Mouse (Mus musculus): ENCODE data around the gene Itpr2.

Gene Itpr2

GRCm38 (mm10) chr6:146079734-146080443, 422.1 kb downstream of the Itpr2 start:
- intact Hi-C loops (cut with DNase I) = no loop called here

- intact Hi-C loops (cut with DNase I) = no loop called here
Measured at GRCm38 (mm10) chr6:146079261-146079660, 422.8 kb downstream of the Itpr2 start.

GRCm38 (mm10) chr6:146078136-146078535, 423.9 kb downstream of the Itpr2 start:
- intact Hi-C loops (cut with DNase I) = no loop called here

GRCm38 (mm10) chr6:146077124-146077889, 424.7 kb downstream of the Itpr2 start:
- intact Hi-C loops (cut with DNase I) = no loop called here

- intact Hi-C loops (cut with DNase I) = no loop called here
Measured at GRCm38 (mm10) chr6:146072842-146073241, 429.2 kb downstream of the Itpr2 start.

GRCm38 (mm10) chr6:146071883-146072282, 430.1 kb downstream of the Itpr2 start:
- intact Hi-C loops (cut with DNase I) = no loop called here

All from adrenal gland (tissue).